Mouse (Mus musculus): Measurements from ENCODE around the gene Plpp4. TPM values are rescaled to one million over a fixed set of nuclear protein-coding genes. Genes with fewer than 3 reads are reported as not detected.

Gene Plpp4
- not detected in 2 replicates for polyA plus RNA-seq (2012; rRNA removed)

GRCm38 (mm10) chr7:129256621-129257373 is at the start of gene Plpp4:
TSS of gene Plpp4 (plus strand) at chr7:129257031.
- no peak for DNase-seq (ENCODE audit: low read depth)

GRCm38 (mm10) chr7:129215926-129216543 is 40.8 kb upstream of the Plpp4 start:
- no peak for DNase-seq (ENCODE audit: low read depth)

DNA sequence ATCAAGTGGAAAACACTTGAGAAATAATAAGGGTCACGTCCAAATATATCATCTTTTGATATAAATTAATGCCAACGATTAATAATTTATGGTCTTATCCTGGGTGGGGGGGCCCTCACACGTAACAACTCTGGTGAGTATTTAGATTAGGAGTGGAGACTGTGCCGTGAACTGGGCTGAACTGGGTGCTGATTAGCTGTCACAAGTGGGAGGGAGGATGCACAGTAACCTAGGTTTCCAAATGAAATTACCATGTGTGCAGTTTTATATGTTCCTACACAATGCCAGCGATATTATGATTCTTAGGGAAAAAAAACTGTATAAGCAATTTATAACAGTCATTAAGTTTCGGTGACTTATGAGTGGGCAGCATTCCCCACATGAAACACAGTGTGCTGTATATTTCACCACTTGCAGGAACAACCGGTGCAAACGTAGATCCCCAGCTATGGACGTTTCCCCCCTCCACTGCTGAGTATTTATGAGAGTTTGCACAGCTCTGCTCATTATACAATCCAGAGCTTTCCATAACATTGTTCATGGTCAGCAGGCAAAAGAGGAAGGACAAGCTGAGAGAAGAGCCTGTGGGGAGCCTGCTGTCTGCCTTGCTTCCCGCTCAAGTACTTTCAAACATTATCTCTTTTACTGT is 40.2 kb upstream of the Plpp4 start:
- DNase-seq (ENCODE audit: low read depth), result no peak

DNA sequence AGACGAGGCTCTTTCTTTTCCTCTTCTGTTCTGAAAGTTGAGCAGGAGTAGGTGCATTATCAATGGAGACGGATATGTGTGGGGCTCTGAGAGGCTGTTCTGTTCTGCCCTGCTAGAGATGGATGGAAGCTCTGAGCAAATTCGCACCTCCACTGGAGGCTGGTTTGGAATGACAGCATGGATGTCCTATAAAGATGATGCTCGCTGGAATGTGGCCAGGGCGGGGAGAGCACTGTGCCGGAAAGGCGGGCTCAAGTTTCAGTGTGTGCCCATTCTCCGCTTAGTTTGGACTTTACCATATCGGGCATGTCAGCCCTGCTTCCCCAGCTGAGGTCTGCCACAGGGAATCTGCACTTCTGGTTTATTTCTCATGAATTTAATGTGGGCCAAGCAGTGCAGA is 35.9 kb upstream of the Plpp4 start:
- no peak for DNase-seq (ENCODE audit: low read depth)

- DNase-seq (ENCODE audit: low read depth), result no peak
Measured at GRCm38 (mm10) chr7:129221649-129222048, 35.2 kb upstream of the Plpp4 start.

GRCm38 (mm10) chr7:129235410-129235809 is 21.4 kb upstream of the Plpp4 start:
- no peak for DNase-seq (ENCODE audit: low read depth)

GRCm38 (mm10) chr7:129235995-129236394 is 20.8 kb upstream of the Plpp4 start:
- DNase-seq (ENCODE audit: low read depth), result no peak

- DNase-seq (ENCODE audit: low read depth), result no peak
Measured at GRCm38 (mm10) chr7:129250981-129251380, 5.8 kb upstream of the Plpp4 start.

- DNase-seq (ENCODE audit: low read depth), result no peak
Measured at GRCm38 (mm10) chr7:129253406-129253805, 3.4 kb upstream of the Plpp4 start.

- no peak for DNase-seq (ENCODE audit: low read depth)
Measured at GRCm38 (mm10) chr7:129254126-129254525, 2.7 kb upstream of the Plpp4 start.

DNA sequence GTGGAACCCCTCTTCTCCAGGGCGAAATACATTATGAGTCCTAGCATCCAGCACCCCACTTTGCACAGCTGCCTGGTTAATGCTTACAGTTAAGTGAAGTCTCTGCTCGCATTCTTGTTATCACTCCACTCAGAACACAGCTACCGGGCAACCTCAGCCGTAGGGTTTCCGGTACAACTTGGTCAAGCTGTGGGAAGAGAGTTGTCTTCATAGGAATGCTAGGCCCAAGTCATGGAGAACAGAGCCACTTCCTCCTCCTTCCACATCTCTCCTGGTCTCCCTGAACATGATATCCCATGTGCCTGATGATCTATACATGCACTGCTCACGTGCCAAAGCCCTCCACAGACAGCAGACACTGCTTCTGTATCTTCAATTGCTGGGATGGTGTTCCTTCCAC is 1.4 kb upstream of the Plpp4 start:
- DNase-seq (ENCODE audit: low read depth), result no peak

DNA sequence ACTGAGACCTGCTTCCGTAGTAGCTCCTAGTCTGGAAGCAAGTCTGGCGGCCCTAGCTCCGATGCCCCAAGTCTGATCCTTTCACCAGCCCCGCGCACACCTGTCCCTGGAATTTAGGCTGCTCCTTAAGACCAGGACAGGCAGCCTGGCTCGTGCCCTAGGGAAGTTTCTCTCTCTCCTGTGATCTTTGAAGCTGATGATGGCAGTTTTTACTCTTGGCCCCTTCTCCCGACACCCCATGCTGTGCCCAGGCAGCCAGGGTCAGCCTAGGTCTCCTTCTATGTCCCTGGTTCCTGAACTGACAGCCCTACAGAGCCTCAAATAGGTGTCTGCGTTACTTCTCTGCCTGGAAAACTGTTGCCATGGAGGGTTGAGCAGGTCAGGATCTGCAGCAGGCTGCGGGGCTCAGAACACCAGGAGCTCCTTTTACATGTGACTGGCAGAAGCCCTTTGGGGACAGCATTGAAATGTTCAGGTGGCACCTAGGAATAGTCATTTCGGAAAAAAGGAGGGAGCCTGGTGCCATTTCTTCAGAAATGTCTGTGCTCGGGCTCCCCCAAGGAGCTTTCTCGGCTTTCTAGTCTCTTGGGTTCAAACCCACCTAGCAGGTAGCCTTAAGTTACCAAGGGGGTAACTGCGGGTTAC is 665 bp downstream of the Plpp4 start:
- no peak for DNase-seq (ENCODE audit: low read depth)

DNA sequence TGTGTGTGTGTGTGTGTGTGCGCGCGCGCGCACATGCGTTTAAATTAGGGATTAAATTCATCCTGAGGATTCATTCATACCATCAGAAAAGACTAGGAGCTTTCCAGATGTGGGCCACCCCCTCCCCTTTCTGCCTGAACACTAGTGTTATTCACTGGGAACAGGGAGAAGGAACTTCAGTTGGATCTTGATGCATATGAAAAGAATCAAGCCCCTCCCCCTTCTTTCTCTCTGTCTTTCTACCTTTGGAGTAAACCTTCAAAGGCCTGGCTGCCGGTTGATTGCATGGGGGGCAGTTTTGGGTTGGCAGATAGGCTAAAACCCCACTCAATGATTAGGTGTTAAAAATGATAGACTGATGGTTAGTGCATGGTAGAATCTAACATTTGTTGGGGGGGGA is 1.5 kb downstream of the Plpp4 start:
- no peak for DNase-seq (ENCODE audit: low read depth)

DNA sequence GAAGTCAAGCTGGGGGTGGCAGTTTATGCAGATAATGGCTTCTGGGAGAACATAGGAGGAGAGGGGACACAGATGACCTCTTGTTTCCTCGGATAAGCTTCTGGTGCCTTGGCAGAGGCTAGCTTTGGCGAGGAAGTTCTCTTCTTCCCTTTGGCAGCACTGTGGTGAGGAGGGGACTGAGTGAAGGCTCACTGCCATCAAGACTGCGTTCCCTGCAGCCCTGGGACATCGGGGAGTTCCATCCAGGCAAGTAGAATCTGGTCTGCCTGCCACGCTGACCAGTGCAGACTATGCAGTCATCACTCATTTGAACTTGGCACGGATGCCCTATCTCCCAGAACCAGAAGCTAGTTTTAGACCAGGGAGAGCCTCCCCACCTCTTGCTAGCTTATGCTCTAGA is 2.4 kb downstream of the Plpp4 start:
- no peak for DNase-seq (ENCODE audit: low read depth)

DNA sequence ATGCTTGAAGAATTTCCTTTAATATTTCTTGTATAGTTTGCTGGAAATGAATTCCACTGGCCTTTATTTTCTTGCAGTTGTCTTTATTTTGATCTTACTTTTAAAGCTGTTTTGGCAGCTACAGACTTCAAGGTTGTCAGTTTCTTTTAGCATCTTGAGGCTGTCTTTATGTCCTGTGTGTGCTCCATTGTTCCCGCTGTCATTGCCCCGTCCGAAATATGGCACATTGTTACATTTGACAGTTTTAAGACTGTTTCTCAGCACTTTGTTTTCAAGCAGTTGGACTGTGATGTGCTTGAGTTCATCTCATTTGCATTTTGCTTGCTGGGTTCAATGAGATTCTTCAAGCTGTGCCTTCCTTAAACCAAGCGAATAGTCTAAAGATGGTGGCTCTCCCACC is 17.0 kb downstream of the Plpp4 start:
- no peak for DNase-seq (ENCODE audit: low read depth)

DNA sequence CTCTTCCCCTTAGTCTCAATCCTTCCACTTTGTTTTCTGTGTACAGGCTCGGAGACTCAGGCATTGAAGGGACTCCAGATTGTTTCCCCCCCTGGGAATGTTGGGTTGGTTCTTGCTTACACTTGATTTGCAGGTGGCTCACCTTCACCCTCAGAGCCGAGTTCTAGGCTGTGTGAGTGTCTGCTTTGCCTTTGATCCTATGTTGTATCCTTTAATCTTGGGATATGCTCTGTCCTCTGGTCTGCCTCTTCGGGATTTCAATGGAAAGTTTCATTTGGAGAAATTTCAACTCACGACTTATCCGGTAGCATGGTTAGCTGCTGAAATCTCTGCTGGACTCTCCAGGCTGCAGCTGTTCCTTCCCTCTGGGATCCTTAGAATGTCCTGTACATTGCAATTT is 17.9 kb downstream of the Plpp4 start:
- DNase-seq (ENCODE audit: low read depth), result no peak

- no peak for DNase-seq (ENCODE audit: low read depth)
Measured at GRCm38 (mm10) chr7:129277751-129278150, 20.9 kb downstream of the Plpp4 start.

GRCm38 (mm10) chr7:129278801-129279200 is 22.0 kb downstream of the Plpp4 start:
- no peak for DNase-seq (ENCODE audit: low read depth)

- DNase-seq (ENCODE audit: low read depth), result no peak
Measured at GRCm38 (mm10) chr7:129279261-129279660, 22.4 kb downstream of the Plpp4 start.

DNA sequence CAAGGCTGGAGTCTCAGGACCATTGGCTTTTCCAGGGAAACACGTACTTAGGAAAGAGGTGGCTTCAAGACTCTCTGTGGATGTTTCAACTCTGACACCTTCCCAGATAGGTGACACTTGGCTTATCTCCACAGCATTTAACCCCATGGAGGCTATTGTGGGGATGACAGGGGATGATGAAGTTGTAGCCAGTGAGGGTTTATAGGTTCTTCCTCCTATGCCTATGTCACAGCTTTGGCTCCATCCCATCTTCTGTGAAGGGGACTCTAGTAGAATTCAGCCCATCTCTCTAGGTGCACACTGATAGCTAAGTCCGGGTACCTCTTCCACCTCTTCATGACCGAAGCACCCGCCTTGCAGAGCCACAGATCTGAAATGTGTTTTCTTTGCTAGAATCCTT is 25.1 kb downstream of the Plpp4 start:
- DNase-seq (ENCODE audit: low read depth), result no peak

GRCm38 (mm10) chr7:129285186-129285868 is 28.5 kb downstream of the Plpp4 start:
- DNase-seq (ENCODE audit: low read depth), result no peak

GRCm38 (mm10) chr7:129293211-129293610 is 36.4 kb downstream of the Plpp4 start:
- no peak for DNase-seq (ENCODE audit: low read depth)
